Mouse (Mus musculus): ENCODE measurements around the gene Adpgk.

- no peak for TF ChIP-seq CTCF (conservative IDR thresholded peaks at IDR 0.05; ENCODE audit: low read length)
- TF ChIP-seq NANOG (IDR thresholded peaks at IDR 0.05; ENCODE audit: borderline replicate concordance, low read length), result no peak
- TF ChIP-seq POU5F1 (IDR thresholded peaks at IDR 0.05; ENCODE audit: borderline replicate concordance, low read length), result no peak
These were observed 24.8 kb downstream of the Adpgk start for GRCm38 (mm10) chr9:59316206-59316605.
